Mouse (Mus musculus) spleen, postnatal 10 days (tissue): ENCODE measurements around the gene Crkl.

Experiments
- DNase-seq, 2 experiments: peaks; one replicate each; pipeline ENCODE4 v3.0.0; 2021 to 2022; ENCODE audit warnings: low spot score in 2 of 2

Gene Crkl

DNA sequence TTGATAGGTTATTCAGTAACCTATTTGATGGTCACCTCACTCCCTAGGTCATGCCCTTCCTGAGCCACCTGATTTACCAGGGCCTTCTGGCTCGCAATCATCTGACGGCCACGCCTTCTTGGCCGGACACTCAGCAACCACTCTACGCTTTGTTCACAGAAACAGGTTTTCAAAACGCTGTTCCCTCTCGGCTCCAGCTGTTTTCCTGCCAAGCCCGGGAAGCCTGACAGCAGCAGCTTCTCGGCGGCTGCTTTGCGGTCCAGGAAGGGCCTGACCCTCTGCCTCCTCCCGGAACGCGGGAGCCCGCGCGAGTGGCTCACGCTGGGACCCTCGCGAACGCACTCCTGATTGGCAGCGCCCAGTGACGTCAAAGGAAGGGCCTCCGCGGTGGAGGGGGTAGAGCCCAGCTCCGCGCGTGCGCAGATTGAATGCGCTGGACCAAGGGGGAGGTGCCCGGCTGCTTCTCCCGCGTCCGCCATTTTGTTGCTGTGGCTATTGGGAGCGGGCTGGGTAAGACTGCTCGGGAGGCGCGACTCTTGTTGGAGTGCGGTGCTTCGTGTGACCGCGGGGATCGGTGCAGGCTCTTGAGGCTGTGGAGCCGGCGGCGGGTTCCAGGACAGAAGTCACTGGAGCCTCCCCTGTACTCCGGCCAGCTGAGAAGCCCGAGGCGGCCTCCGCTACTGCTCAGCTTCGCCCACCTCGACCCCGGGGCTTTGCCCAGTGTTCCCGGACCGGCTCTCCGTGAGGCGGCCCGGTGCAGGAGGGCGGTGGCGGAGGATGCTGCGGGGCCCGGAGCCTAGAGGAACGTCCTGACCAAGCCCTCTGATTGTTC, at the start of gene Crkl:
Gene Crkl, plus strand, starts transcription at position 447 of the 832 bp plus-strand sequence.
- peak; percentile 94 to 97 for DNase-seq

DNA sequence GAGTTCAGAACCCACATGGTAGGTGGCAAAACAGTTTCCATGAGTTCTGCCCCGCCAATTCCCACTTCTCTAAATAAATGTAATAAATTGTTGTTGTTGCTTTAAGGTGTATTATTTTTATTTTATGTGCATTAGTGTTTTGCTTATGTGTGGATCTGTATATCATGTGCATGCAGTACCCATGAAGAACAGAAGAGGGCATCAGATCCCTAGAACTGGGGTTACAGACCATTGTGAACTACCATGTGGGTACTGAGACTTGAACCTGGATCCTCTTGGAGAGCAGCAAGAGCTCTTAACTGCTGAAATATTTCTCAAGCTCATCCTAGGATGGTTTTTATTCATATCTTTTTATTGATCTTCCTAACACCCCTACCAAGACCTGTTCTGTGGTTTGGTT, 48.9 kb upstream of the Crkl start:
- peak; percentile 37 to 73 for DNase-seq

DNA sequence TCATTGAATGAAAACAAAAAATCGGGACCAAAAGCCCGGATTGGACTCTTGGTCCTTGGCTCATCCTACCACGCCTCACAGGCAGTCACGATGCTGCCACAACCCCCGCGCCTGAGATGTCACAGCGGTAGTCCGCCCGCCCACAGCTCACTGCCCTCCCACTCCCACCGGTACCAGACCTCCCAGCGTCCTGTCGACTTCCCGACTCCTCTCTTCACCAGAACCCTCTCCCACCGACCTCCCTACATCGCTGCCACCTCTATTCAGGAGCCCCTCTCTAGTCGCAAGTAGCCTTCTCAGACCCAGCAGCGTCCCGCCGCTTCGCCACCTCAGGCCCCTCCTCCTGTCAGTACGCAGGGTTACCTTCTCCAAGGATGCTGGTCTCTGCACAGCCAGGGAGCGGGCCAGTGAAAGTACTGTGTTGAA, 46.5 kb upstream of the Crkl start:
- peak in 1 of 2 experiments; percentile 82 for DNase-seq

DNA sequence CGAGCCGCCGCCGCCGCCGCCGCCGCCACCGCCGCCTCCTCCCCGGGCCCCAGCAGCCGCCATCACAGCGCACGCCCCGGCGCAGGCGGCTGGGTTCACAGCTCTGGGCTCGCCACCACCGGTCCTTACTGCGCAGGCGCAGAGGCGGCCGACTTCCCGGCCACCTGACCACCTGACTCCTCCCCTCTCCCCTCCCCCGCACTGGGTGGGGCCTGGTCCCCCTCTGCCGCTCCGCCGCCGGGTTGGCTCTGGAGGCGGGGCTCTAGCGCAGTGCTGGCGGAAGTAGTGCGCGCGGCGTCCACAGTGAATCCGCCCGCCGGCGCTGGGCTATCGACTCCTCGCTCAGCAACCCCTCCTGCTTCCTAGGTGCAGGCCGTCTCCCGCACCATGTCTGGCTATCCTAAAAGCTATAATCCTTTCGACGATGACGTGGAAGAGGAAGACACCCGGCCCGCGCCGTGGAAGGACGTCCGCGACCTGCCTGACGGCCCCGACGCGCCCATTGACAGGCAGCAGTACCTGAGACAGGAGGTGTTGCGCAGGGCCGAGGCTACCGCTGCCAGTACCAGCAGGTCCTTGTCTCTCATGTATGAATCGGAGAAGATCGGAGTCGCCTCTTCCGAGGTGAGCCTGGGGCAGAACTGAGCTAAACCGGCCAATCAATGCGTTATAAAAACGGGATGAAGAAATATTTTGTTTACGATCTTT, 45.9 kb upstream of the Crkl start, which contains the start of the genes Snap29 and Pi4ka:
Gene Snap29, plus strand, starts transcription at position 251 of the 708 bp plus-strand sequence.
Gene Pi4ka, minus strand, starts transcription at position 579 of the 708 bp plus-strand sequence.
- peak; percentile 99 to 100 for DNase-seq

DNA sequence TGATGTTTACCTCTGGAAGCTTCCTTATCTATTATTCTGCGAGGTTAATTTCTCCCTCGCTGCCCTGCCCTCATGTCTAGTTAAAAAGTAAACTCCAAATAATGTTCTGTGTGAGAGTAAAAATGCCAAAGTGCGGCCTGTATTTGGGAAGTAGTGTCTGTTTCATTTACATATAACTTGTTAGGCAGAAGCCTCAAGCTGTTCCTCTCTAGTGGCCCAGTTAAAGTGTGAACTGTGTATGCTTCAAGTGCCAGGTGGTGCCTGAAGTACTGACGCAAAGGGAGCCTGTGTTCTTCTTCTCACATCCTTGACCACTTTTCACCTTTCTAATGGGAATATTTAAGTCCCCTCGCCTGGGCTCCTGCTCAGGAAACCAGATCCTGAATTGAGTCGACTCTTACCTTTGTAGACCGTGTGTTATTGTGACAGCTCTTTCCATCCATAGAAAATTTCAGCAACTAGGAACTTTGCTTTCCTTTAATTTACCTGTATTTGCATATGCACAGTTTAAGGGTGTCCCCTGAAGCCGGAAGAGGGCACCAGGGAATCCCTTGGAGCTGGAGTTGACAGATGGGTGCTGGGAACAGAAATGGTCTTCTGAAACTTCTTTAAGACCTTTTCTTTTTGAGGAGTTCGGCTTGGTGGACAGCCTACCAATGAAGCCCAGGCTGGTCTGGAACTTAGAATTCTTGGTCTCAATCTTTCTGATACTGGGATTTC, 45.1 kb upstream of the Crkl start:
- DNase-seq = peak; percentile 28 to 40

DNA sequence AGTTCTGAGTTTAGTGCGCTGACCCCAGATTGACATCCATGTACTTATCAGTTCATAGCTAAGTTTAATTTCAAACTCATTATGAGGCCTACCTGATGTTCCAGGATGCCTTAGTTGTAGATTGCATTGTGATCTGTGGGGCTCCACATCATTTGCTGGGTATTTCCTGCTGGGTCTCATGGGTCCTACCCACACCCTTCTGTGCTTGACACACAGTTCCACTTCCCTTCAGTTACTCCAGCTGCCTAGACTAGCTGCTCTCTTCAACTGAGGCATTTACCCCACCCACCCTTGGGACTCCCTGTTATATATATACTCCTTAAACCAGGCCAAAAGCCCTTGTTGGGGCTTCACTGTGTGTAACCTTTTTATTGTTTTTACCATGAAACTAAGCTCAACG, 42.7 kb upstream of the Crkl start:
- peak in 1 of 2 experiments; percentile 52 for DNase-seq

DNA sequence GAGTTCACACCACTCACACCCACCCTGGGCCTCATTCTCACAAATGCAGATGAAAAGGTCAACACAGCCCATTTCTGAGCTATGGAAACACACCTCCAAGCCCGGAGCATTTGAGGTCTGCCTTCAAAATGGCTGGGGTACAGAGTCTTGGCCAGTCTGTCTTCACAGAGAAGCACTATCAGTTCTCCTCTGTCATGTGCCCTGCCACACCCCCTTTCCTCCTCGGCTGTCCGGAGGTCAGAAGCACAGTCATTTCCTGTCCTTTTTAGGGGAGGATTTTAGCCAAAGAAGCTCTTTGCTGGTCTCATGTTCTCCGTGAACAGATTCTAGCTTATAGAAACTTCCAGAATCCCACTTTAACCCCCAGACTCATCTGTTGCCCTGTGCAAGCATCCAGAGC, 41.6 kb upstream of the Crkl start:
- peak in 1 of 2 experiments; percentile 29 for DNase-seq

DNA sequence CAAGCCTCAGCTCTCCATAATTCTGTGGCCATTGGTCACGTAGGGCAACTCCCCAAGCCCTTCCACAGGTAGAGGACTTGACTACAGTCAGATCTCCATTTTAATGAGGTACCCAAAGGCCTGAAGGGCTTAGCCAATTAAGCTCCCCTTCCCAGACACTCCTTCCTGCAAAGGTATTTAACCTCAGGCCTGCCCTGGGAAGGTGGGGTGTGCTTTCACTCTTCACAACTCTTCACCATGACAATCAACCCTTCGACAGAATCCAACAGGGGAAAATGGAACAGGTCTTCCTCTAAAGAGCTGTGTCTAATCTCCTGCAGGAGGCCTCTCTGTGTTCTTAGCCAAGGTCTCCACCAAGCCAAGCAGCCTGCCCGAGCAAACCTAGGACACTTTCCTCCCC, 28.8 kb upstream of the Crkl start:
- DNase-seq = no peak

DNA sequence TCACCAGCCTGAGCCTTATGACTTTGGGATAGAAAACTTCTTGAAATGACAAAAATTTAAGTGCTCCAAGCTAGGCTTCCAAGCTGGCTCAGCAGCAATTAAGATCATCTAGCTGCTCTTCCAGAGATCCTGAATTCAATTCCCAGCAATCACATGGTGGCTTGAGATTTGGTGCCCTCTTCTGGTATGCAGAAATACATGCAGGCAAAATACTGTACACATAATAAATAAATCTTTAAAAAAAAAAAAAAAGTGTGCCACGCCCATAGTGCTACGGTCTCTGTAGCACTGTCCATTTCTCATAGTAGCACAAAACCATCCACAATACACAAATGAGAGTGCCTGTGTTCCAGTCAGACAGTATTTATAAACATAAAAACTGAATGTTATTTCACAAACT, 19.2 kb upstream of the Crkl start:
- DNase-seq = no peak

DNA sequence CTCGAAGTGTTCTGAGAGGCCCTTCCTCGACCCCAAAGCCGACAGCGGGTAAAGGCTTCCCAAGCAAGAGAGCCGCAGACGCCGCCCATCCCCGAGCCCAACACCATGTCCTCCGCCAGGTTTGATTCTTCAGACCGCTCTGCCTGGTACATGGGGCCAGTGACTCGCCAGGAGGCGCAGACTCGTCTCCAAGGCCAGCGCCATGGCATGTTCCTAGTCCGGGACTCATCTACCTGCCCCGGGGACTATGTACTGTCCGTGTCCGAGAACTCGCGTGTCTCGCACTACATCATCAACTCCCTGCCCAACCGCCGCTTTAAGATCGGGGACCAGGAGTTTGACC, 557 bp downstream of the Crkl start:
- DNase-seq = peak in 1 of 2 experiments; percentile 67

DNA sequence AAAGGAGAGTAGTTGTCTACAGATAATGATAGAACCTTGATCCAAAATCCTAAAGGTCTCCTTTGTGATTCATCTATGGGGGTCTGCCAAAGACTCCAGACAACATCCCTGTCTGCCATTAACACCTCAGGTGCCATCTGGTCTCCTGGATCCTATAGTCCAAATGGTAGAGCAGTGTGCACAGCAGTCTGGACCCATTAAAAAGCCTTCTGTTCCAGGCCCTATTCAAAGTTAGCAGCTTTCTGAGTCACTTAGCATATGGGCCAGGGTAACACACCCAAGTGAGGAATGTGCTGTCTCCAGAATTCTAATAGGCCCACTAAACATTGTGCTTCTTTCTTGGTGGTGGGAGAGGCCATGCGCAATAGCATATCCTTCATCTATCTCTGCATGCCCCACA, 5.1 kb downstream of the Crkl start:
- DNase-seq = no peak

DNA sequence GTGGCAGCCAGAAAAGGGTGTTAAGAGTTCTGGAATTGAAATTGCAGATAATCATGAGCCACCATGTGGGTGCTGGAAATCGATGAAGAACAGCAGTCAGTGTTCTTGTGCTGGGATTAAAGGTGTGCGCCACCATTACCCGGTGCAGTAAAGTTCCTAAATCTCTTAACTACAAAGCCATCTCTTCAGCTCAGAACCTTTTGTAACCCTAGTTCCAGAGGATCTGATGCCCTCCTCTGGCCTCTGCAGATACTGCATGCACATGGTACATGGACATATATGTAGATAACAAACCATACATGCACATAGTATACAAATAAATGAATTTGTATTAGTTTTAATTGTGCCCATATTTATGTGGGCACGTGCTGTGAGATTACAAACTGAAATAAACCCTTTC, 8.5 kb downstream of the Crkl start:
- DNase-seq = peak; percentile 31 to 79

DNA sequence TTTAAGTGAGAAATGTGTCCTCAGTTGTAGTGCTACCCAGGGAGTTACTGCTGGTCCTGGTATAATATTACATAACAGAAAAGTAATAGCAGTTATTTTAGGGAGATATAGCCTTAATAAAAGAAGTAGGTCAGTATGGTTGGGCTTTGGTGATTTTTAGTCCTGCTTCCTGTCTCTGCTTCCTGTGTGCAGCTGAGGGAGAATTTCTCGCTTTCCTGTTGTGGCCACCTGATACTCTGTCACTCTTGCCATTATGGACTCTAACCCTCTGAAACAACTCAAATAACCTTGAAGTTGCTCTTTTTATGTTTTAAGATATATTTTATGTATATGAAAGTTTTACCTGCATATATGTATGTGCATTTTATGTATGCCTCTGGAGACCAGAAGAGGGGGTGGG, 9.8 kb downstream of the Crkl start:
- DNase-seq = no peak

DNA sequence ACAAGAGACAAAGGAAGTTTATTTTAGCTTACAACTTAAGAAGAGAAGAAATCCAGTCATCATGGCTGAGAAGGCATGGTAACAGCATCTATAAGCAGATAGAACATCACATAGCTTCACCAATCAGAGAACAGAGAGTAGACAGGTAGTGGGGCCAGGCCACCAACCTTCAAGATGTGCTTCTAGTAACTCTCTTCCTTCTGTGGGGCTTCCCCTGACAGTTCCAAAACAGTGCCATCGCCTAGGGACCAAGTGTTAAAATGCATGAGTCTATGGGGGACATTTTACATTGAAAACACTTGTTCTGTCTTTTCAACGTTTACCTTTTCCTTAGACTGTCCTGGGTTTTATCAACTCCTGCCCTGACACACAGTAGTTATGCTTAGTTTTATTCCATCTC, 11.4 kb downstream of the Crkl start:
- no peak for DNase-seq

DNA sequence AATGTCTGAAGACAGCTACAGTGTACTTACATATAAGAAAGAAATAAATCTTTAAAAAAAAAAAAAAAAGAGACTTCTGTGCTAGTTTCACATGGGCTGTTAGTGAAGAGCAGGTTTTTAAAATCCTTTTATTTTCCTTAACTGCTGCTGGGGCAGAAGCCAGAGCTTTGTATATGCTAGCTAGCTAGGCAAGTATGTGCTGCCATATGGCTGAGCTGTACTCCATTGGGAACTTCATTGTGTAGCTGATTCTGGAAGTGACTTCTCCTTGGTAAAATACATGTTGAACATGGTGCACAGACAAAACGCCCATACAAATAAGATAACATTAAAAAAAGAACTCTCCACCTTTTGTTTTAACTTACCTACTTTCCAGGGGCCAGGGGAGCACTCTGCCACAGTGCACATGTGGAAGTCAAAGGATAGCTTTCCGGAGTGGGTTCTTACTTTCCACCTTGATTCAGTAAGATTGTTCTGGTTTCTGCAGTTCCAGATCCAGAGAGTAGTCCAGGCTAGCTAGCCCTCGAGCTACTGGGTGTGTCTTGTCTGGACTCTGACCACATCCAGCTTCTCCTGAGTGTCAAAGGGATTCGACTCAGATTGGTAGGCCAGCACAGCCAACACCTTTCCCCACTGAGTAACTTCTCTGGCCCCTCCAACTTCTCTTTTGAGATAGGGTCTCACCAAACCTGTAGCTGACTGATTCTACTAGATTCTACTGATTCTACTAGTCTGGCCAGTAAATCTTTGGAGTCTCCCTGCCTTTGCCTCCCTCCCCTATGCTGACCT, 15.3 kb downstream of the Crkl start:
- no peak for DNase-seq

DNA sequence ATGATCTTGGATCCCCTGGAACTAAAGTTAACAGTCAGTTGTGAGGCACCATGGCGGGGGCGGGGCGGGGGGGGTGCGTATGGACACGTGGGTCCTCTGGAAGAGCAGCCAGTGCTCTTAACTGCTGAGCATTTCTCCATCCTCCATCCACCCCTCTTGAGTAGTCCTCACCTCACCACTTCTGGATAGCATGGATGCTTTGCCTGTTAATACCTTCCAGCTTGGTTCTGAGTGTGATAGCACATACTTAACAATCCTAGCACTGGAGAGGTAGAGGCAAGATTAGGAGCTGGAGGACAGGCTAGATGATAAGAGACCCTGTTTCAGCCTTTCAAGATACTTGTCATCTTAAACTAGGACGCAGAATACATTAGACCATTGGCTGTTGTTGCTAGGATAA, 20.7 kb downstream of the Crkl start:
- no peak for DNase-seq

DNA sequence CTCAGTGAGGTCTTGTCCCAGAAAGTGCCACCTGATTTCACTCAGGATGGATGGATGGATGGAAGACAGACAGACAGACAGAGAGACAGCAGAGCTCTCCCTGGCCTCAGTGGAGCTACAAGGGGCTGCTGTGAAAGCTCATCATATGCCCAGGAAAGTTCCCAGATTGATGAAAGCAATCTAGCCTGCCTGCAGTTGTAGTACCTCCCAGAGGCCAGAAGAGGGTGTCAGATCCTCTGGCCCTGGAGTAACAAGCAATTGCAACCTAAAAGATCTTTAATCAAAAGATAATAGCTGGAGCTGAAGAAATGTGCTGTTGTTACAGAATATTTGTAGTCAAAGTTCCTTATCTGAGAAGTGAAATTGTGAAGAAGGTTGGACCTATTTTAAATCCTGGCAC, 22.3 kb downstream of the Crkl start:
- peak in 1 of 2 experiments; percentile 41 for DNase-seq

DNA sequence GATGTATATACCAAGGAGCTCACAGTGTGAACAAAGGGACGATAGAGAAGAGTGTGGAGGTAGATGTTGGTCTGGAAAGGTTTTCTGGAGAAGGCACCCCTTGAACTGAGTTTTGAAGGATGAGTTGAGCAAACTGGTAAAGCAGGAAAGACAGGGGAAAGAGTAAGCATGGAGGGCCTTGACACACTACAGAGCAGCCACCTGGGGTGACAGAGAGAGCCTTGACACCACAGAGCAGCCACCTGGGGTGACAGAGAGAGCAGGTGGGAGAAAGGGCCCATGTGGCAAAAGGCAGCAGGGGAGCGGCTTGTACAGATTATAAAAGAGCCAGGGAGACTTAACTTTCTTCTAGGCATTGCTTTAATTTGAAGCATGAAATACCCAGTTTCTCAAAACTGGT, 23.0 kb downstream of the Crkl start:
- no peak for DNase-seq

DNA sequence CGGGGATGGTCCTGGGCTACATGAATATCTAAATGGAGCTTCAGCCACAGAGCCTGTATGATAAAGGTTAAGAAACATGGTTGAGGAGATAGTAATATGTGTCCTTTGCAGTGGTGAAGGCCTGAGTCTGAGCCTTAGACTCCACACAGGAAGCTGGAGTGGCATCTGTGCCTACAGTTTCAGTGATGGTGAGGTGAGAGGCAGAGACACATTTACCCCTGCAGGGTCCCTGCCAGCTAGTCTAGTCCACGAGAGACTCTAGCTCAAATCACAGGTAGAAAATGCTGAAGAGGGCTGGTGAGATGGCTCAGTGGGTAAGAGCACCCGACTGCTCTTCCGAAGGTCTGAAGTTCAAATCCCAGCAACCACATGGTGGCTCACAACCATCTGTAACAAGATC, 23.5 kb downstream of the Crkl start:
- no peak for DNase-seq

DNA sequence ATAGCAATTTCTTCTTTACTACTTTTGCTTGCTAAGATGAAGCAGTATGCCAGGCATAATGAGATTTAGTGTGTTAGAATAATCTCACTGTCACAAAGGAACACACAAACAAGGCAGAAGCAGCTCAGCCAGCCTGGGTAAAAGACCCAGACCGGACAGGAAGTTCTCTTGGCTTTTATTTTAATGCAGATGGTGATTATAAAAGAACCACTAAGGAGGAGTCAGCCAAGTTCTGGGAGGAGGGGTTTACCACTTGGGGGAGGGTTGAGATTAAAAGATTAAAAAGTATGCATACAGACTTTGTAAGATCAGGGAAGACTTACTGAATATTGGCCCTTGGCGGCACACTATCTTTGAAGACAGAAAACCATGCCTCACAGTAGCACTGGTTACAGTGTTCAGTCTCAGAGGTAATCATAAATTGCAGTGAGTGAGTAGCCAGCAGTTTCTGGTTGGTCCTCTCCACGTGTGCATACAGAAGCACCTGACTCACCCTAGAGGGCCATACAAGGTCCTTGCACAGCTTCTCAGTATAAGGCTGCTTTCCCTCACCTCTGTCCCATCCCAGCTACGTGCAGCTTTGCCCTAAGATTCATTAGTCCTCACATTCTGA, 26.6 kb downstream of the Crkl start:
- no peak for DNase-seq

DNA sequence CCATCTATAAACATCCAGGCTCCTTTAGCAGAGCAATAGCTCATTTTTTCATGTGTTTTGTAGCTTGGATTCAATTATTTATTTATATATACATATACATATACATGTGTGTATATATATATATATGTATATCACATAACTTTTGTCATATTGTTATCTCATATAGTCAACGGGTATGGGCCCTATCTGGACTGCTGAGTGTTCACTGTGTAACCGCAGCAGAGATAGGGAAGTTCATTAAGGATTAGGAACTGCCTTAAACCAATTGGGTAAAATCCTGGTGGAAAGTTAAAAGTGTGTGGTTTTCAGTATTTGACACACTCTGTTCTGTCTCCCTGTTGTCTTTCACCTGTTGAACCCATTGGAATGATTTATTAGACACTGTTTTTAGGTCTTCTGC, 29.7 kb downstream of the Crkl start:
- no peak for DNase-seq
